Mouse (Mus musculus): ENCODE results near the gene Dcdc2b.

Dcdc2b gene

GRCm38 (mm10) chr4:129620419-129621282, 6.6 kb upstream of the Dcdc2b start:
- DNase-seq: no peak

GRCm38 (mm10) chr4:129618786-129619691, 5.0 kb upstream of the Dcdc2b start, which contains the start of gene Iqcc:
Gene Iqcc, minus strand, starts transcription at chr4:129619099.
- DNase-seq: peak; percentile 96 to 97

GRCm38 (mm10) chr4:129618031-129618430, 4.0 kb upstream of the Dcdc2b start:
- DNase-seq: no peak

DNA sequence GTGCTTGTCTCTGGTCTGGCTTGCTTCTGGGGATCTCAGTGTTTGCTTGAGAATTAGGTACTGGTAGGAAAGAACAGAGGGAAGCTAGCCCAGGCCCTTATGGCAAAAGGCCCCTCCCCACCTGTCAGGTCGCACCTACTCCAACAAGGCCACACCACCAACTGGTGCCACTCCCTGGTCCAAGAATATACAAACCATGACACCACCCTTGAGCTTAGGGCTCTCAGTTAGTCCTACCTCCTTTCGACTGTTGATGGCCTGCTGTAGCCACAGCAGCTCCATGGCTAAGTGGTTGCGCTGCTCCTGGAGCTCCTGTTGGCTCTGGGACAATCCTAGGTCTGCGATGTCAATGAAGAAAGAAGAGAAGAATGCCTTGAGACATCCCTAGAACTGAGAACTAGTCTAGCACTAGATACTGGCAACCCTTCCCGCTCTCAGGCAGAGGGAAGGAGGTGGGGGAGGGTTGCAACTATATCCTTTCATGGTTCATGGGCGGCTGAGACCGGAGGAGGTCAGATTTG, 3.1 kb upstream of the Dcdc2b start:
- no peak for DNase-seq

- DNase-seq: no peak
Observed at GRCm38 (mm10) chr4:129616631-129617030, 2.6 kb upstream of the Dcdc2b start.

GRCm38 (mm10) chr4:129615801-129616290, 1.8 kb upstream of the Dcdc2b start:
- DNase-seq: no peak

DNA sequence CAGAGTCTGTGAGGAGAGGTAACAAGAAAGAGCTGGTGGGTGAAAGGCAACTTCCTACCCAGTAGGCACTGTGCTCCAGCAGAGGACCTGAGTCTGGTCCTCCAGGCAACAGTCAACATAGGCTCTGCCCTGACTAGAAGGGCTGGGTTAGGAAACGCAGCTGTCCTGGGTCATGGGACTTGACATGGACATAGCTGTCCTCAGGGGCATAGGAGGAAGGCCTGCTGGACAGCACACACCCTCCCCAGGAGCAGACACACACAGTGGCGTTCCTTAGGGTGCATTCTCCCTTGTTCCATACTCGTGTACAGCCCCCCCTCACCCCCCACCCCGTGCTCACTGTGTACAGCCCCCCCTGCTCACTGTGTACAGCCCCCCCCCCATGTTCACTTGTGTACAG, 3.6 kb downstream of the Dcdc2b start:
- no peak for DNase-seq

DNA sequence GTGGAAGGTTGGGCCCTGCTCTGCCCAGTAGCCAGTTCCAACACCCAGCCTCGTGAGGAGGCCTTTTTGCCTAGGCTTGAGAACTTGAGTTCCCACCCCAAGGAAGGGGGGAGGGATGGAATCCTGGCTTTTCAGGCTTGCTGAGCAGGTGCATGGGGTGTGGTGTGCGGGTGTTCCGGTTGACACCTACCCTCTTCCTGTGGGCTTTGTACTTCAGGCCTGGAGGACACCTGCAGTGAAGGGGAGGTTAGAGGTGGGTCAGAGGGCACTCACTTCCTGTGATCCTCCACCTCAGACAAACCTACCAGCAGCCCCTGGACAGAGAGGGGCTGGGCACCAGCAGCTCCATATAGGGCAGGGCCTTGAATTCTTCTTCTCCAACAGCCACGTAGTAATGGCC, 4.0 kb downstream of the Dcdc2b start:
- DNase-seq: no peak

GRCm38 (mm10) chr4:129609139-129609631, 4.9 kb downstream of the Dcdc2b start:
- DNase-seq: no peak

- DNase-seq: peak; percentile 77 to 86
Observed at GRCm38 (mm10) chr4:129608426-129609025, 5.5 kb downstream of the Dcdc2b start.

GRCm38 (mm10) chr4:129600233-129601158, 13.6 kb downstream of the Dcdc2b start, which contains the start of the genes Eif3i and Tmem234:
Gene Eif3i, minus strand, starts transcription at chr4:129600648.
Gene Tmem234, plus strand, starts transcription at chr4:129600668.
- DNase-seq: peak; percentile 90 to 91

GRCm38 (mm10) chr4:129588865-129589264, 25.2 kb downstream of the Dcdc2b start:
- no peak for DNase-seq

GRCm38 (mm10) chr4:129586943-129587342, 27.1 kb downstream of the Dcdc2b start:
- no peak for DNase-seq

GRCm38 (mm10) chr4:129585773-129586172, 28.3 kb downstream of the Dcdc2b start:
- DNase-seq: no peak

DNA sequence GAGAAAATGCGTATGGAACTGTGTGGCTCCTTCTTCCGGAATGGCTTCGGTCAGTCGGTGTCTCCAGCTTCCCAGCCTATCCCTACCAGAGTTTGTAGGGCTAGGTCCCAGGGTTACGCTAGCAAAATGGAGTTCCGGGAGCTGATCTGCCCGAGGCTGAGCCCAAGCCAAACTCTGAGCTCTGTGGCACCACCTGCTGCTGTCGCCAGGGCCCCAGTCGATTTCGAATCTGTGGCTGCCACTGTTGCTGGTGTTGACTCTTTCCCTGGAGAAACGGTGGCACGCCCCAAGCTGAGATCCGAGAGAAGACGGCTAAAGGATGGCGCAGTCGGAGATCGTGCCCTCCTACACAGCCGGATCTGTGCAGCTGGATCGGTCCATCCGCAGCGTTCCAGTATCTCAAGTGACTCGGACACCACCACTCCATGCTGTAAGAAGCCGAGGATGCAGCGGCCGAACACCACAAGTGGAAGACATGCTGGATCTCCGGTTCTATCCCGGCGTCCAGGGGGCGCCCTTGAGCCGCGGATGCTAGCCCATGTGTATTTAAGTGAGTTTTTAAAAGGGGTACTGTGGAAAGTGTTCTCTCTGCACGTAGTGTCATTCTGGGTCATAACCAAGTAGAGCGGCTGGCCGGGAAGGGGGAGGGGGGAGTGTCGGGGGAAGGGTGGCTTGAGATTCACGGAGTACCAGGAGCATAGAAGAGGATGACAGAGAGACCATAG, 29.0 kb downstream of the Dcdc2b start:
- DNase-seq: peak; percentile 89 to 90

- no peak for DNase-seq
Observed at GRCm38 (mm10) chr4:129584370-129584769, 29.7 kb downstream of the Dcdc2b start.

DNA sequence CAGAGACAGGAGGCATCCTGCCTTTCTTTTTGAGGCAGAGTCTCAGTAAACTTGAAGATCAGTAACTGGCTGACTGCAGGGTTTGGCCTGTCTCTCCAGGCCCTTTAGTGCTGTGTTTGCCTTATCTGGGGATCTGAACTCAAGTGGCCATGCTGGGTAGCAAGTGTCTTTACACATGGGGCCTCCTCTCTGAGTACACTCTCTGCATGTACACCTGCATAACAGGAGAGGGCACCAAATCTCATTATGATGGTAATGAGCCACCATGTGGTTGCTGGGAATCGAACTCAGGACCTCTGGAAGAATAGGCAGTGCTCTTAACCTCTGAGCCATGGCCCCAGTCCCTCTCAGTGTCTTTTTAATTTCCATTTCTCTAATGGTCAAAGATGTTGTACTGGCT, 31.8 kb downstream of the Dcdc2b start:
- DNase-seq: no peak

GRCm38 (mm10) chr4:129580347-129580746, 33.7 kb downstream of the Dcdc2b start:
- peak in 1 of 2 experiments; percentile 21 for DNase-seq

- peak; percentile 49 to 68 for DNase-seq
Observed at GRCm38 (mm10) chr4:129578466-129578865, 35.6 kb downstream of the Dcdc2b start, which contains the start of gene Fam167b. Gene Fam167b, minus strand, starts transcription at chr4:129578549.

- DNase-seq: no peak
Observed at GRCm38 (mm10) chr4:129577688-129578087, 36.4 kb downstream of the Dcdc2b start.
